Comparison of ENCODE assay signal across 10 mouse cellular contexts in genomic region chr3:105771534-105771933, GRCm38 (mm10). TPM values are rescaled to one million over a fixed set of nuclear protein-coding genes. Genes with fewer than 3 reads are reported as not detected.
A peak's percentile ranks its signal among the peaks of the same experiment; 100 is the strongest.
DNase-seq lines count a peak whose midpoint lies in the region; ATAC-seq and TF ChIP-seq lines count a peak whose summit lies in the region.
"Had no signal": no experiment of that assay in that cellular context is flagged by ENCODE, and none has a peak within 500 bp of the region (broad histone marks: within the 10 kb centered on the region; RNA-seq: fewer than 3 reads in every experiment).

No protein-coding gene starts in this region.

- no peaks in the 10 kb centered on the region for H3K27me3 ChIP-seq in kidney, postnatal 0 days (ENCODE audit: insufficient read depth, low read length)
- no peaks in the 10 kb centered on the region for H3K27me3 ChIP-seq in G1E (ENCODE audit: insufficient read depth, low read length)
- H3K27me3 ChIP-seq: limb, embryonic 15.5 days had no signal

- ATAC-seq in kidney, postnatal 0 days (replicated peaks; ENCODE audit: low FRiP score, low read depth), result no peak
- ATAC-seq in G1E (ENCODE audit: extremely low read depth, insufficient number of reproducible peaks, low FRiP score, poor library complexity, severe bottlenecking), result no peak
- peak; percentile 79 for ATAC-seq in erythroblast, adult 5-6 weeks (replicated peaks; ENCODE audit: low FRiP score, poor library complexity, severe bottlenecking)

- H3K4me3 ChIP-seq in kidney, postnatal 0 days (replicated peaks; ENCODE audit: low read depth, low read length), result no peak overlapping the region
- no peak overlapping the region for H3K4me3 ChIP-seq in G1E (ENCODE audit: low read depth, low read length)
- H3K4me3 ChIP-seq: limb, embryonic 15.5 days had no signal

- H3K9ac ChIP-seq in kidney, postnatal 0 days (ENCODE audit: low read depth, low read length), result no peak overlapping the region
- H3K9ac ChIP-seq: limb, embryonic 15.5 days had no signal

- H3K27ac ChIP-seq in kidney, postnatal 0 days, result no peak overlapping the region
- H3K27ac ChIP-seq: limb, embryonic 15.5 days had no signal

- no peak overlapping the region for H3K4me2 ChIP-seq in kidney, postnatal 0 days (ENCODE audit: low read length)
- H3K4me2 ChIP-seq: limb, embryonic 15.5 days had no signal

- no peaks in the 10 kb centered on the region for H3K4me1 ChIP-seq in kidney, postnatal 0 days (replicated peaks; ENCODE audit: insufficient read depth, low read length)
- H3K4me1 ChIP-seq in G1E (ENCODE audit: insufficient read depth, low read depth, low read length), result peaks cover 39% of the 10 kb centered on the region

- DNase-seq in kidney, postnatal 0 days (ENCODE audit: low spot score), result no peak
- no peak for DNase-seq in kidney, adult 18-20 months
- DNase-seq in G1E (ENCODE audit: low spot score), result no peak
- peak; percentile 29 to 55 for DNase-seq in spleen, postnatal 14 days (ENCODE audit: low spot score in 2 of 2)
- DNase-seq in layer of hippocampus, adult 9-10 months (ENCODE audit: low spot score), result no peak
- no peak for DNase-seq in ovary, postnatal 10 days (ENCODE audit: low spot score)
- no peak for DNase-seq in adrenal gland, adult 2 months
- DNase-seq: right cerebral cortex, postnatal 4 days had no signal

- H3K9me3 ChIP-seq in kidney, postnatal 0 days (replicated peaks; ENCODE audit: low read length), result no peaks in the 10 kb centered on the region
- no peaks in the 10 kb centered on the region for H3K9me3 ChIP-seq in G1E (replicated peaks)
- H3K9me3 ChIP-seq: limb, embryonic 15.5 days had no signal

- no peaks in the 10 kb centered on the region for H3K36me3 ChIP-seq in kidney, postnatal 0 days (ENCODE audit: insufficient read depth, low read length)
- peaks cover 12% of the 10 kb centered on the region for H3K36me3 ChIP-seq in G1E (replicated peaks)
- H3K36me3 ChIP-seq: limb, embryonic 15.5 days had no signal

- peak; percentile 59 for TF ChIP-seq CTCF in kidney, postnatal 0 days (IDR thresholded peaks at IDR 0.05; ENCODE audit: low read depth)
- peak; percentile 19; the same call in 1 of the 2 replicates for TF ChIP-seq CTCF in G1E (IDR thresholded peaks at IDR 0.05; ENCODE audit: low read depth, low read length)

RNA-seq across cellular contexts. Expression of gene Rap1a, which starts 29.6 kb away (rescaled TPM):
- 111 and 123 TPM in 2 replicates for polyA plus RNA-seq in kidney, postnatal 0 days (2015; fragmentation: Nextera tagmentation; extraction: Ambion mirVana)
- 97.7 and 124 TPM in 2 replicates for total RNA-seq in G1E (2014; fragmentation: Nextera tagmentation)
- total RNA-seq in G1E (2017), result 105 and 121 TPM in 2 replicates
- 11.5 and 17.7 TPM in 2 replicates for polyA plus RNA-seq in G1E (2012)
- 67.7 and 77.8 TPM in 2 replicates for total RNA-seq in erythroblast, adult 5-6 weeks (2015; ENCODE audit: low replicate concordance)
- total RNA-seq in erythroblast, adult 5-6 weeks (2017; ENCODE audit: low replicate concordance), result 99.3 and 137 TPM in 2 replicates
- total RNA-seq in adrenal gland, adult 2 months (2021), result 100 to 1,000 TPM; 143 to 188 TPM
- 1.5 and 1.6 TPM in 2 replicates for polyA plus RNA-seq in adrenal gland, adult 2 months (2012; rRNA removed)

Comparison
In these comparisons a context has a peak if more than half of its experiments do, and no peak if none do; other contexts are left out.
1. DNase-seq: peak in spleen, postnatal 14 days (2 of 2); none in kidney, postnatal 0 days (single experiment), kidney, adult 18-20 months (single experiment), G1E (single experiment), layer of hippocampus, adult 9-10 months (single experiment), ovary, postnatal 10 days (single experiment) and adrenal gland, adult 2 months (single experiment).